Mouse (Mus musculus): Measurements from ENCODE around the gene Rdh9. TPM values are rescaled to one million over a fixed set of nuclear protein-coding genes. Genes with fewer than 3 reads are reported as not detected.

The Rdh9 gene
- polyA plus RNA-seq, 1 experiment from 2014 or later, result 0.10 TPM

DNA sequence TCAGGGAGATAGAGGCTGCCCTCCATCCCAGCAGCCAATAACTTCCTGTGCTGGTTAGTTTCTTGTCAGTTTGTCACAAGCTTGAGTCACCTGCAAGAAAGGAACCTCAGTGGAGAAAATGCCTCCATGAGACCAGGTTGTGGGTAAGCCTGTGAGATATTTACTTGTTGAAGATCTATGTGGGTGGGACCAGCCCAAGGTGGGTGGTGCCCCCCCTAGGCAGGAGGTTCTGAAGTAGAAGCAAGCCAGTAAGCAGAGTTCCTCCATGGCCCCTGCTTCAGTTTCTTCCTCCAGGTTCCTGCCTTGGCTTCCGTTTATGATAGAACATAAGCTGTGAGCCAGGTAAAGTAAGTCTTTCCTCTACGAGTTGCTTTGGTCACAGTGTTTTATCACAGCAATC is 39.9 kb upstream of the Rdh9 start:
- H3K27ac ChIP-seq (ENCODE audit: low read length), result no peak overlapping the region
- no peaks in the 10 kb centered on the region for H3K9me3 ChIP-seq (ENCODE audit: low read length)
- DNase-seq (ENCODE audit: low spot score) (no peak), ATAC-seq (no peak)
- H3K4me2 ChIP-seq (replicated peaks; ENCODE audit: low read depth, low read length), result no peak overlapping the region
- no peak overlapping the region for H3K4me3 ChIP-seq (ENCODE audit: low read depth, low read length)
- no peaks in the 10 kb centered on the region for H3K36me3 ChIP-seq (ENCODE audit: insufficient read depth, low read length)
- TF ChIP-seq EP300 (IDR thresholded peaks at IDR 0.05) (no peak), CTCF (IDR thresholded peaks at IDR 0.05) (no peak)
- 51% methylated on average over 2 of the region's 2 CpGs for WGBS
- H3K9ac ChIP-seq (replicated peaks; ENCODE audit: low read depth), result no peak overlapping the region
- H3K27me3 ChIP-seq (replicated peaks; ENCODE audit: insufficient read depth, low read length), result no peaks in the 10 kb centered on the region
- peaks cover 18% of the 10 kb centered on the region; the same call in 1 of the 2 replicates for H3K4me1 ChIP-seq (ENCODE audit: insufficient read depth, low read depth, low read length)

GRCm38 (mm10) chr10:127736916-127737315 is 39.3 kb upstream of the Rdh9 start:
- Histone ChIP-seq H3K4me3 (ENCODE audit: low read depth, low read length) (no peak overlapping the region), H3K36me3 (ENCODE audit: insufficient read depth, low read length) (peaks cover 3% of the 10 kb centered on the region; the same call in 1 of the 2 replicates), H3K4me1 (ENCODE audit: insufficient read depth, low read depth, low read length) (peaks cover 18% of the 10 kb centered on the region; the same call in 1 of the 2 replicates), H3K9me3 (ENCODE audit: low read length) (no peaks in the 10 kb centered on the region), H3K9ac (replicated peaks; ENCODE audit: low read depth) (no peak overlapping the region), H3K4me2 (replicated peaks; ENCODE audit: low read depth, low read length) (no peak overlapping the region), H3K27me3 (replicated peaks; ENCODE audit: insufficient read depth, low read length) (no peaks in the 10 kb centered on the region), H3K27ac (ENCODE audit: low read length) (peak overlapping the region; percentile 51)
- ATAC-seq (peak; percentile 11; the same call in 1 of the 2 replicates), DNase-seq (ENCODE audit: low spot score) (peak; percentile 65)
- TF ChIP-seq EP300 (IDR thresholded peaks at IDR 0.05) (peak; percentile 43; the same call in 1 of the 2 replicates), CTCF (IDR thresholded peaks at IDR 0.05) (no peak)
- WGBS, result 33% methylated on average over 4 of the region's 4 CpGs

DNA sequence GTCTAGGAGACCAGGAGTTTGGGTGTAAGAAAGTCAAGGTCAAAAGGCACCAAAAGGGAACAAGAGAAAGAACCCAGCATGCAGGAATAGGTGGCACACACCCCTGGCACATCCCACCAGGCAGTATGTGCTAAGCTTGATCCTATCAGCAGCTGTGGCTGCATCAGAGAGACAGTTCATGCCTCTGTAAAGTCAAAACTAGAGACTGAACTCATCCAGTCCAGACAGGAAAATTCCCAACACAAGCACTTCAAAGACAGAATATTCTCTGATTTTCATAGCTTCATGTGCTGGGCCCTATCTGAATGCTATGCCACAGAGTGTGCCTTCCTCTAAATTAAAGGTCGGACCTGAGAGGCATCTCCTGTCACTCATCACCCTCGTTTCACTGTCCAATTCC is 38.6 kb upstream of the Rdh9 start:
- Histone ChIP-seq H3K4me3 (ENCODE audit: low read depth, low read length) (no peak overlapping the region), H3K36me3 (ENCODE audit: insufficient read depth, low read length) (peaks cover 9% of the 10 kb centered on the region; the same call in 1 of the 2 replicates), H3K9ac (replicated peaks; ENCODE audit: low read depth) (no peak overlapping the region), H3K9me3 (ENCODE audit: low read length) (no peaks in the 10 kb centered on the region), H3K4me1 (ENCODE audit: insufficient read depth, low read depth, low read length) (peaks cover 18% of the 10 kb centered on the region; the same call in 1 of the 2 replicates), H3K4me2 (replicated peaks; ENCODE audit: low read depth, low read length) (no peak overlapping the region), H3K27me3 (replicated peaks; ENCODE audit: insufficient read depth, low read length) (no peaks in the 10 kb centered on the region), H3K27ac (ENCODE audit: low read length) (no peak overlapping the region; the same call in 1 of the 2 replicates)
- ATAC-seq (no peak), DNase-seq (ENCODE audit: low spot score) (no peak)
- WGBS, result 20% methylated on average over 2 of the region's 2 CpGs
- TF ChIP-seq EP300 (IDR thresholded peaks at IDR 0.05) (no peak), CTCF (IDR thresholded peaks at IDR 0.05) (no peak)

GRCm38 (mm10) chr10:127738151-127738882 is 37.9 kb upstream of the Rdh9 start:
- DNase-seq (ENCODE audit: low spot score), result peak; percentile 42
- Histone ChIP-seq H3K4me2 (replicated peaks; ENCODE audit: low read depth, low read length) (peak overlapping the region; percentile 68; the same call in 1 of the 2 replicates), H3K4me3 (ENCODE audit: low read depth, low read length) (no peak overlapping the region), H3K9me3 (ENCODE audit: low read length) (no peaks in the 10 kb centered on the region), H3K27ac (ENCODE audit: low read length) (no peak overlapping the region), H3K4me1 (ENCODE audit: insufficient read depth, low read depth, low read length) (peaks cover 18% of the 10 kb centered on the region; the same call in 1 of the 2 replicates), H3K27me3 (replicated peaks; ENCODE audit: insufficient read depth, low read length) (no peaks in the 10 kb centered on the region), H3K9ac (replicated peaks; ENCODE audit: low read depth) (no peak overlapping the region), H3K36me3 (ENCODE audit: insufficient read depth, low read length) (peaks cover 16% of the 10 kb centered on the region; the same call in 1 of the 2 replicates)
- no peak for ATAC-seq
- WGBS, result 31% methylated on average over 13 of the region's 13 CpGs
- TF ChIP-seq EP300 (IDR thresholded peaks at IDR 0.05) (no peak), CTCF (IDR thresholded peaks at IDR 0.05) (peak; percentile 80)

GRCm38 (mm10) chr10:127739083-127739660 is 37.0 kb upstream of the Rdh9 start, which contains the start of gene Zbtb39:
Gene Zbtb39 (plus strand): TSS chr10:127739538.
- Histone ChIP-seq H3K9ac (replicated peaks; ENCODE audit: low read depth) (peak within 1 kb of the TSS; percentile 96), H3K36me3 (ENCODE audit: insufficient read depth, low read length) (peaks cover 24% of the 10 kb centered on the region; the same call in 1 of the 2 replicates), H3K4me2 (replicated peaks; ENCODE audit: low read depth, low read length) (peak within 1 kb of the TSS; percentile 68), H3K9me3 (ENCODE audit: low read length) (no peaks in the 10 kb centered on the region), H3K4me3 (ENCODE audit: low read depth, low read length) (peak within 1 kb of the TSS; percentile 90), H3K4me1 (ENCODE audit: insufficient read depth, low read depth, low read length) (peaks cover 18% of the 10 kb centered on the region; the same call in 1 of the 2 replicates), H3K27ac (ENCODE audit: low read length) (peak within 1 kb of the TSS; percentile 83), H3K27me3 (replicated peaks; ENCODE audit: insufficient read depth, low read length) (no peaks in the 10 kb centered on the region)
- TF ChIP-seq EP300 (IDR thresholded peaks at IDR 0.05), result no peak
- peak; percentile 64 for TF ChIP-seq CTCF (IDR thresholded peaks at IDR 0.05)
- ATAC-seq, result peak; percentile 91
- WGBS, result 2% methylated on average over 12 of the region's 61 CpGs
- peak; percentile 85 for DNase-seq (ENCODE audit: low spot score)

- Histone ChIP-seq H3K36me3 (ENCODE audit: insufficient read depth, low read length) (peaks cover 27% of the 10 kb centered on the region; the same call in 1 of the 2 replicates), H3K27me3 (replicated peaks; ENCODE audit: insufficient read depth, low read length) (no peaks in the 10 kb centered on the region), H3K4me3 (ENCODE audit: low read depth, low read length) (peak overlapping the region; percentile 90), H3K9me3 (ENCODE audit: low read length) (no peaks in the 10 kb centered on the region), H3K4me2 (replicated peaks; ENCODE audit: low read depth, low read length) (peak overlapping the region; percentile 68), H3K4me1 (ENCODE audit: insufficient read depth, low read depth, low read length) (peaks cover 18% of the 10 kb centered on the region; the same call in 1 of the 2 replicates), H3K27ac (ENCODE audit: low read length) (peak overlapping the region; percentile 83), H3K9ac (replicated peaks; ENCODE audit: low read depth) (peak overlapping the region; percentile 96)
- under 1% methylated on average over 39 of the region's 55 CpGs for WGBS
- TF ChIP-seq CTCF (IDR thresholded peaks at IDR 0.05) (no peak), EP300 (IDR thresholded peaks at IDR 0.05) (no peak)
- peak; percentile 44 for DNase-seq (ENCODE audit: low spot score)
- peak; percentile 56 for ATAC-seq
Measured at GRCm38 (mm10) chr10:127739661-127740161, 36.5 kb upstream of the Rdh9 start.

Data from lung, postnatal 0 days (tissue).